Mouse (Mus musculus) adipocyte (in vitro differentiated cells): ENCODE data around the gene Hp.

ENCODE experiments used
- DNase-seq: peaks from one replicate; pipeline ENCODE4 v3.0.0-alpha.2; 2016; ENCODE audit warnings: low spot score

The Hp gene

DNA sequence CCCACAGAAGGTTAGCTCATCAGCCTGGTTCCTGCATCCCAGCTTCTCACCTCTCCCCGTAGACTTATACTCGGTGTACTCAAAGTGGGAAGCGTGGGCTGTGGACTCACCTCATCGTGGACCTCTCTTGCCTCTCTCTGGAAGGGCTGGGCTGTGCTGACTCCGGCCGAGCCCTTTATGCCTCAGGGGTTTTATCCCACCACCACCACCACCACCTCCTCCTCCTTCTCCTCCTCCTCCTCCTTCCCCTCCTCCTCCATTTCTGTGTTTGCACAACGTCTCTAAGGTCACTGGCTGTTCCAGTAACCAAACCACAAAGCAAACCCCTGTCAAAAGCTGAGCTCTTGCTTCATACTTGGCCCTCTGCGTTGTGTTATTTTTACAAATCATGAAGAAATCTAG is at the start of gene Hp:
Gene Hp, minus strand, starts transcription at position 273 of the 402 bp plus-strand sequence.
- DNase-seq, result peak; percentile 81

DNA sequence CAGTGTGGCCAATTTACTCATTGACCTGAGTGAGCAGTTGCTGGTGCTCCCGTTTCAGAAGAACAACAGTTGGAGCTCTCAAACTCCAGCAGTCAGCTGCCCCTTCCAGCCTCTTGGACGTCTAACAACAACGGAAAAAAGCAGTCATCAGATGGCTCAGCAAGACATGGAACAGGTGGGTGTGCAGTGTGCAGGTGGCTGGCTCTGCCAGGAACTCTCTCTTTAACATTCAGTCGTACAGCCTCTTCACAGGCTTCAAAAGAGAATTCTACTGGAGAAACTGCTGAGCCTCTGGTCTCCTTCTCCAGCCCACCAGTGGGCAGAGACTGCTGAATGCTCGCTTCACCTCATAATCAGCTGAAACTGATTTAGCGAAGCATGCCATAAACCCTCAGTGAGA is 49.7 kb upstream of the Hp start:
- no peak for DNase-seq

GRCm38 (mm10) chr8:109615569-109615968 is 36.6 kb upstream of the Hp start:
- no peak for DNase-seq

- no peak for DNase-seq
Observed at GRCm38 (mm10) chr8:109614243-109615210, 35.6 kb upstream of the Hp start, which contains the start of gene Pkd1l3. TSS of gene Pkd1l3 (plus strand) at chr8:109614517.

DNA sequence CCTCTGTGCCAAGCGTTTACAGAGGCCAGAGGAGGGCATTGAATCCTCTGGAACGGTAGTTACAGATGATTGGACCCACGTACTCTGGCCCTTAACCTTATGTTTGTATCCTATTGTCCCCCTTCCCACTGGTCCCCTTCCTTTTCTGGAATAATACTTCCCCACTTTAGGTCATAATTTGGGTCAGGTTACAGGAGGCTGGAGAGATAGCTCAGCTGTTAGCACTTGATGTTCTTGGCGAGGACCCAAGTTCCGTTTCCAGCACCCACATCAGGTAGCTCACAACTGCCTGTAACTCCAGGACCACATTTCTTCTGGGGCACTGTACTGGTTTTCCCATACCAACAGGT is 30.2 kb upstream of the Hp start:
- DNase-seq, result peak; percentile 55

GRCm38 (mm10) chr8:109608271-109609152 is 29.5 kb upstream of the Hp start, which contains the start of gene Dhodh:
TSS of gene Dhodh (minus strand) at chr8:109608673.
- peak; percentile 96 for DNase-seq

- no peak for DNase-seq
Observed at GRCm38 (mm10) chr8:109607650-109608049, 28.7 kb upstream of the Hp start.

GRCm38 (mm10) chr8:109606725-109607124 is 27.8 kb upstream of the Hp start:
- DNase-seq, result no peak

GRCm38 (mm10) chr8:109595854-109596253 is 16.9 kb upstream of the Hp start:
- DNase-seq, result peak; percentile 69

- DNase-seq, result peak; percentile 73
Observed at GRCm38 (mm10) chr8:109593117-109593788, 14.3 kb upstream of the Hp start.

GRCm38 (mm10) chr8:109592164-109592563 is 13.2 kb upstream of the Hp start:
- no peak for DNase-seq

GRCm38 (mm10) chr8:109591367-109591766 is 12.4 kb upstream of the Hp start:
- DNase-seq, result no peak

DNA sequence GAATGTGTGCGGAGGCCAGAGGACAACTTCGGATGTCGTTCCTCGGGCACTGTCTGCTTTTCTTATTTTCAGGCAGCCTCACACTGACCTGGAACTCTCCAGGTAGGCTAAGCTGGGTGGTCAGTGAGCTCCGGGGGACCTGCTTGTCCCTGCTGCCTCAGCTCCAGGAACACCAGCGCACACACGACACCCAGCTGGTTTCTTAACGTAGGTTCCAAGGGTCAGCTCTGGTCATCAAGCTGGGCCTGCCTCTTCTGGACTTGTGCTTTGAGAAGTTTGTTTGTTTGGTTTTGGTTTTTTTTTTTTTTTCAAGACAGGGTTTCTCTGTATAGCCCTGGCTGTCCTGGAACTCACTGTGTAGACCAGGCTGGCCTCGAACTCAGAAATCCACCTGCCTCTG is 11.9 kb upstream of the Hp start:
- no peak for DNase-seq

DNA sequence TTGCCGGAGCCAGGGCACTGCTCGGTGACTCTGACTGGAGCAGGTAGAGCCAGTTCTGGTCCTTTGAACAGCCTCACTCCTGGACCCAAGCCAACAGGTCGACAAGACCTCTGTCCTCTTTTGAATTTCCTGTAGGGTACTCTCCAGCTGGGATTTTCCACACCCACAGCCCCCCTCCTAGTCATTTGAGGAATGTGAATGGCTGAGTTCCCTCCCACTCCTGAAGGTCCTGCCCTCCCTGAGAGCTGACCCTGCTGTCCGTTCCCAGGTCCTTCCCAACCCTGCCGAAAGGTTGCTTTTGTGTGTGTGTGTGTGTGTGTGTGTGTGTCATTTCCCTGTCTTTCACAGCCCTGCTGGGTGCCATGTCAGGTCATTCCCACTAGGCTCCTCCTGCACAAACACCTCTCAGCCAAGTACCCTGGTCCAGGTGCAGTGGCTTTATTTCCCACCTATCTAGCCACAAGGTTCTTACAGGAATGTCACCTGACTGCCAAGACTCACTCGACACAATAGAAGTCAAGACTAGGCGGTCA is 8.1 kb upstream of the Hp start:
- DNase-seq, result no peak

- peak; percentile 59 for DNase-seq
Observed at GRCm38 (mm10) chr8:109585652-109586051, 6.7 kb upstream of the Hp start.

- no peak for DNase-seq
Observed at GRCm38 (mm10) chr8:109584830-109585229, 5.9 kb upstream of the Hp start.

DNA sequence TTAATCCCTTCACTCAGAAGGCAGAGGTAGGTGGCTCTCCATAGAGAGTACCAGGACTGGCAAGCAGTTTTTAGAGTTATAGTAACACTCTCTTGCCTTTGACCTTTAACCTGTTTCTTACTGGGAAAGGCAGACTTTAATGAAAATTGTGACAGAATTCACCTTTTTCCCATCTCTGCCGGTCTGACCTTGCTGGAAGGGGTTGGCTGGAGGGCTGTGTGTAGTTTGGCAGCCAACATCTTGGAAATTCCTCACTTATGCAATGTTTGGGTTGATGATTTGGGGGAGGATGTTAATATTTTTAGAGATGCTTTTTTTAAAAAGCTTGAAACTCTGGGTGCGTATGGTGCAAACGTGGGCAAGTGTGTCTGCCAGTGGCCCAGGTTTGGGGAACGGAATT is 5.3 kb upstream of the Hp start:
- DNase-seq, result peak; percentile 45

GRCm38 (mm10) chr8:109576311-109576710 is 2.7 kb downstream of the Hp start:
- DNase-seq, result no peak

DNA sequence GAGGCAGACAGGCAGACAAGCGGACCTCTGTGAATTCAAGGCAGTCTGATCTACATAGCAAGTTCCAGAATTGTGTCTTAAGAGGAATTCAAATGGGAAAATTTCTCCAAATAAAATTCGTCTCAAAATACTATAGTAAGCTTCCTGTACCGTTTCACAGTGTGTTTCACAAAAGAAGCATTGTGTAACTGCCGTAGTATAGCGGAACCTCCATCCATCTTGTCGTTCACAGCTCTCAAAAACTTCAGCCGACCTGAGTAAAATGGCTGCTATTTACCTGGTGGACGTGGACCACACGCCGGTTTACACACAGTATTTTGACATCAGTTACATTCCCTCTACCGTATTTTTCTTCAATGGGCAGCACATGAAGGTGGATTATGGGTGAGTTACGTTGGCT is 7.8 kb downstream of the Hp start:
- DNase-seq, result no peak

DNA sequence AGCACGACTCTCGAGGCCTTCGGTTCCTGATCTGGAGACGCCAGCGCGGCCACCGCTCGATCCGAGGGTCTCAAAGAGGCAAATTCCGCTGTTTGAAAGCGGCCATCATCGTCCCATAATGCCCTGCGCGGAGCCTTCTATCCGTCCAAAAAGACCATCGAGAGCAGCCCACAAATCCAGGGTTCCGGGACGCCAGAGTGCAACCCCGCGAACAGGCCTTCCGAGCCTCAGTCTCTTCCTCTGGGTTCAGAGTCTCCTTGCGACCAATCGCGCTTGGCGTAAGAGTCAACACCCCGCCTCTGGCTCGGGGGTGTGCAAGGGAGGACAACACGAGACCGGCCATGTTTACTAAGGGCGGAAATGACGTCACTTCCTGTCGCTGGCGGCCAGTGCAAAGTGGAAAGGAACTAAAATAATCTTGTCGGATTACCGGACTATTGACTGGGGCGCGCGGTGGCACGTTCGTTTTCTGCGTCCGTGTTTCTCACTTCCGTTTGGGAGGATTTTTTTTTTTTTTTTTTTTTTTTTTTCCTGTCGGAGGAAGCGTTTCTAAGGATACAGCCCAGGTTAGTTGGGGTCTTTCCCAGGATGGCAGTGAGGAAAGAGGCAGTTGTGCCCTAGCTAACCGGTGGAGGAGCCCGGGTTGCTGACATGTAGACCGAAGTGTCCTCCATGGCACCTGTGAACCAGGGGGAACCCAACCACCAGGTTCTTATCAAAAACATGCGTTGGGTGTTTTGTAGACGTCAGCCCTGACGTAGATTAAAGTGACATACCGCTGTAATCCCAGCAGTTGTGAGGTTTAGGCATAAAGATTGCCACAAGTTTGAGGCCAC is 13.3 kb downstream of the Hp start, which contains the start of the genes Dhx38 and Txnl4b:
Gene Dhx38, minus strand, starts transcription at position 364 of the 836 bp plus-strand sequence.
Gene Txnl4b, plus strand, starts transcription at position 395 of the 836 bp plus-strand sequence.
- peak; percentile 100 for DNase-seq

DNA sequence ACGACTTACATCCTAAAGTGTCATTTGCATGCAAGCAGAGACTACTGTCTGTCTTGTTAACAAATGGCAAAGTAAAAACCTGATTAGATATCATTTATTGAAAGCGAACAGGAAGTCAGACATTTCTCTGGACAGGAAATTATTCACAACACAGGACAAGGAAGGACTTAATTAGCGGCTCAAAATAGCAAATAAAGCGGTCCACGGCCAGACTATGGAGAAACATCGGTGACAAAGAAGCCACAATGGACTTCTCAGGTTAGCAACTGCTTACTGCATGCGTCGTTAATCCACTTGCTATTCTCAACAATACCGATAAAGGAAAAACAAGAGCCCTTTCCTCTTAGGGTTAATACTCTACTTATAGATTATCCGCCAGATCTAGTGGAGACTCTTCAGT is 14.2 kb downstream of the Hp start:
- no peak for DNase-seq
